Mouse (Mus musculus) G1E (cell line): Measurements from ENCODE around the gene D5Ertd579e. TPM values are rescaled to one million over a fixed set of nuclear protein-coding genes. Genes with fewer than 3 reads are reported as not detected.

ENCODE experiments used
- ATAC-seq: 2 replicates; pipeline ENCODE4 v1.8.0; 2016; ENCODE audit warnings: mild to moderate bottlenecking; ENCODE audit not compliant: insufficient number of reproducible peaks, poor library complexity, low FRiP score, severe bottlenecking; ENCODE audit errors: extremely low read depth
- DNase-seq: peaks from one replicate; pipeline ENCODE4 v3.0.0; 2012; ENCODE audit warnings: low spot score
- H3K27me3 ChIP-seq: 2 replicates; pipeline ENCODE4 v1.6.1; 2012; ENCODE audit warnings: mild to moderate bottlenecking, low read length, inconsistent platforms; ENCODE audit not compliant: insufficient read depth
- H3K36me3 ChIP-seq: replicated peaks from 2 replicates; pipeline ENCODE3; 2012; ENCODE audit warnings: mild to moderate bottlenecking, inconsistent platforms
- H3K4me1 ChIP-seq: 2 replicates; pipeline ENCODE4 v1.6.1; 2012; ENCODE audit warnings: low read depth, low read length, inconsistent platforms, mixed read lengths; ENCODE audit not compliant: insufficient read depth
- H3K4me3 ChIP-seq: 2 replicates; pipeline ENCODE4 v1.5.1; 2012; ENCODE audit warnings: low read depth, mild to moderate bottlenecking, inconsistent platforms, low read length, moderate library complexity, mixed read lengths
- H3K9me3 ChIP-seq: replicated peaks from 2 replicates; pipeline ENCODE4 v1.6.1; 2012; ENCODE audit warnings: inconsistent platforms
- CTCF ChIP-seq: IDR thresholded peaks from 2 replicates; pipeline ENCODE4 v1.5.1; 2012; ENCODE audit warnings: low read depth, low read length, inconsistent platforms, mixed read lengths
- GATA1 ChIP-seq: IDR thresholded peaks from 2 replicates; pipeline ENCODE4 v1.6.1; 2012; ENCODE audit warnings: borderline replicate concordance, low read length, inconsistent platforms, mixed read lengths
- GATA2 ChIP-seq: IDR thresholded peaks from 2 replicates; pipeline ENCODE4 v1.6.1; 2012; ENCODE audit warnings: low read depth, low read length, inconsistent platforms, borderline replicate concordance
- POLR2AphosphoS5 ChIP-seq: IDR thresholded peaks from 2 replicates; pipeline ENCODE4 v1.6.1; 2012; ENCODE audit warnings: low read depth, low read length, inconsistent platforms; ENCODE audit not compliant: insufficient replicate concordance
- TAL1 ChIP-seq: conservative IDR thresholded peaks from 2 replicates; pipeline ENCODE4 v1.6.1; 2012; ENCODE audit warnings: low read depth, low read length, inconsistent platforms, mixed read lengths
- polyA plus RNA-seq: library from polyadenylated mRNA; stranded (reverse); fragments of >175 nt; gene quantifications from 2 replicates; pipeline ENCODE4 v1.2.3, GENCODE M21; 2012
- total RNA-seq, 2 experiments: library from RNA; stranded (forward) in 1 of 2; stranded (reverse) in 1 of 2; fragments of 200-1000 nt in 1 of 2; fragments of >200 nt in 1 of 2; fragmentation: Nextera tagmentation in 1 of 2; gene quantifications; 2 replicates each; pipeline ENCODE4 v1.2.3; 2014 to 2017

Gene D5Ertd579e
- total and polyA plus RNA-seq, 3 experiments = 3.5 to 39.4 (median 27.5) TPM

DNA sequence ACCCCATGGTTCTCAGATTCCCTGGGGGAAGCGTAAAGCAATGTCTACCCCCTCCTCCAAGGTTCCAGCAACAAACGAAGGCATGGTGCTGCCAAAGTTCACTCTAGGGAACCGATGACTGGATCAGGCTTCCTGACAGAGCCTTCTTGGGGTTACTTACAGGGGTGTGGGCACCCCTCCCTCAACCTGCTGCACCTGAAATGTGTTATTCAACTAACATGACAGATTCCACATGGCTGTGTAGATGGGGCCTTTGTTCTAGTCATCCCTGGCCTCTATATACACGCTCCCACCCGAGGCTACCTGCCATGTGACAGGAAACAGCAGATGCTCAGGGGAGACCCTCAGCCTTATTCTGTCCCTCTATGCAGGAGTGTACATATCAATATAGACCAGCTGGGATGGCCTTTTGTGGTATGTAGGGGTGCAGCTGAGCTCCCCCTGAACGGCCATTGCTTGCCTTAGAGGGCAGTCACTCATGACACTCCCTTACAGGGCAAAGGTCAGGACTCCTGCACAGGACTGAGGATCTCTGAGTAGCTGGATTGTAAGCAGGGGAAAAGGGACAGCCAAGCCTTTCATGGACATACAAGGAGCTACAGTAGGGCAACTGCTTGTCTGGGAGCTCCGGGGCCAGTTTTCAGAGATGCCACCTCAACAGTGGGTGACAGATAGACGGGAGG lies 32.7 kb upstream of the D5Ertd579e start:
- H3K4me3 ChIP-seq = no peak overlapping the region
- ATAC-seq (no peak), DNase-seq (no peak)
- H3K27me3 ChIP-seq = peaks cover 83% of the 10 kb centered on the region
- H3K36me3 ChIP-seq = no peaks in the 10 kb centered on the region
- no peaks in the 10 kb centered on the region for H3K9me3 ChIP-seq
- TF ChIP-seq GATA2 (no peak), CTCF (no peak), GATA1 (no peak), TAL1 (no peak), POLR2AphosphoS5 (no peak)
- H3K4me1 ChIP-seq = peaks cover 69% of the 10 kb centered on the region

GRCm38 (mm10) chr5:36727776-36728175 lies 32.0 kb upstream of the D5Ertd579e start:
- ATAC-seq = no peak
- TF ChIP-seq GATA2 (no peak), CTCF (no peak), GATA1 (no peak), POLR2AphosphoS5 (no peak), TAL1 (no peak)
- no peaks in the 10 kb centered on the region for H3K9me3 ChIP-seq
- peaks cover 80% of the 10 kb centered on the region for H3K27me3 ChIP-seq
- H3K4me3 ChIP-seq = no peak overlapping the region
- no peaks in the 10 kb centered on the region for H3K36me3 ChIP-seq
- no peak for DNase-seq
- peaks cover 73% of the 10 kb centered on the region for H3K4me1 ChIP-seq

DNA sequence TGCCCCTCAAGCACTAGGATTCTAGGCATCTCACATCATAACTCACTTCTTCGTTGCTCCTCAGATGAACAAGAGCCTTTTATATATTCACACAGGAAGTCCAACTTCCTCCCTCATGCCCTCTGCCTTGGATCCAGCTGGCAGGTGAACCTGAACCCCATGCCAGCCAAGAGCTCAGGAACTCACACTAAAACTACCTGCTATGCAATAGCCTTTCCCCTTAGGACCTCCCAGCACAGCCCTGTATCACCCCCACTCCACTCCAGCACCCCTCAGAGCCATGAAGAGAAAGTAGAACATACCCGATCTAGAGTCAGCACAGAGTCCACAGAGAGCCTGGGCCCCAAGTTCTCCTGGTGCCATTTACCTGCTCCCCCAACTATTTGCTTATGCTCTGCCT lies 31.3 kb upstream of the D5Ertd579e start:
- Histone ChIP-seq H3K27me3 (peaks cover 74% of the 10 kb centered on the region), H3K4me1 (peaks cover 73% of the 10 kb centered on the region), H3K4me3 (no peak overlapping the region), H3K36me3 (no peaks in the 10 kb centered on the region), H3K9me3 (no peaks in the 10 kb centered on the region)
- no peak for TF ChIP-seq GATA2
- ATAC-seq = no peak
- DNase-seq = no peak

GRCm38 (mm10) chr5:36726387-36726801 lies 30.6 kb upstream of the D5Ertd579e start:
- DNase-seq (no peak), ATAC-seq (no peak)
- Histone ChIP-seq H3K9me3 (no peaks in the 10 kb centered on the region), H3K4me1 (peaks cover 73% of the 10 kb centered on the region), H3K36me3 (no peaks in the 10 kb centered on the region), H3K27me3 (peaks cover 66% of the 10 kb centered on the region), H3K4me3 (no peak overlapping the region; the same call in 1 of the 2 replicates)
- TF ChIP-seq CTCF (no peak), POLR2AphosphoS5 (no peak), GATA2 (no peak), GATA1 (no peak), TAL1 (no peak)

- no peaks in the 10 kb centered on the region for H3K9me3 ChIP-seq
- H3K27me3 ChIP-seq = peaks cover 61% of the 10 kb centered on the region
- DNase-seq (no peak), ATAC-seq (no peak)
- peaks cover 73% of the 10 kb centered on the region for H3K4me1 ChIP-seq
- no peak overlapping the region for H3K4me3 ChIP-seq
- H3K36me3 ChIP-seq = no peaks in the 10 kb centered on the region
- no peak for TF ChIP-seq POLR2AphosphoS5
- no peak for TF ChIP-seq TAL1
- no peak for TF ChIP-seq GATA2
- TF ChIP-seq CTCF = no peak
- TF ChIP-seq GATA1 = no peak
Measured at GRCm38 (mm10) chr5:36725861-36726260, 30.0 kb upstream of the D5Ertd579e start.

GRCm38 (mm10) chr5:36724274-36724673 lies 28.4 kb upstream of the D5Ertd579e start:
- Histone ChIP-seq H3K9me3 (no peaks in the 10 kb centered on the region), H3K4me3 (no peak overlapping the region), H3K36me3 (no peaks in the 10 kb centered on the region), H3K27me3 (peaks cover 48% of the 10 kb centered on the region), H3K4me1 (peaks cover 81% of the 10 kb centered on the region)
- TF ChIP-seq CTCF (no peak), TAL1 (no peak), GATA2 (no peak), POLR2AphosphoS5 (no peak), GATA1 (no peak)
- DNase-seq (no peak), ATAC-seq (no peak)
